Mouse (Mus musculus): ENCODE measurements around the gene Rab1b. TPM values are rescaled to one million over a fixed set of nuclear protein-coding genes. Genes with fewer than 3 reads are reported as not detected.
"Not testable (repeated sequence)": the region's sequence is repeated elsewhere in the genome, so short reads cannot be mapped to it uniquely, and the experiment has no call there.

Gene Rab1b
- polyA plus RNA-seq, 1 experiment from 2014 or later, result 199 TPM

GRCm38 (mm10) chr19:5093481-5094242 is 13.2 kb downstream of the Rab1b start:
- H3K4me3 ChIP-seq (ENCODE audit: low read depth, low read length), result peak overlapping the region; percentile 87
- 0 out of 2 replicates have a peak overlapping the region, but pooled peaks have one; percentile 16 for H3K9ac ChIP-seq (replicated peaks; ENCODE audit: low read depth, low read length)
- no peaks in the 10 kb centered on the region for H3K9me3 ChIP-seq (ENCODE audit: control insufficient read depth, low read length)
- H3K4me2 ChIP-seq (ENCODE audit: low read depth, low read length), result peak overlapping the region; percentile 59; the same call in 1 of the 2 replicates
- H3K36me3 ChIP-seq (ENCODE audit: control insufficient read depth, insufficient read depth, low read length), result peaks cover 39% of the 10 kb centered on the region
- ATAC-seq (ENCODE audit: low read depth), result no peak
- H3K27me3 ChIP-seq (ENCODE audit: control insufficient read depth, insufficient read depth, low read length), result no peaks in the 10 kb centered on the region
- peaks cover 41% of the 10 kb centered on the region for H3K4me1 ChIP-seq (ENCODE audit: control insufficient read depth, insufficient read depth, low read length)
- 0 out of 2 replicates have a peak overlapping the region, but pooled peaks have one; percentile 57 for H3K27ac ChIP-seq (ENCODE audit: low read depth, low read length)
- WGBS, result 72% methylated on average over 12 of the region's 12 CpGs

- Histone ChIP-seq H3K27me3 (ENCODE audit: control insufficient read depth, insufficient read depth, low read length) (no peaks in the 10 kb centered on the region), H3K9me3 (ENCODE audit: control insufficient read depth, low read length) (no peaks in the 10 kb centered on the region), H3K4me1 (ENCODE audit: control insufficient read depth, insufficient read depth, low read length) (peaks cover 44% of the 10 kb centered on the region), H3K4me2 (ENCODE audit: low read depth, low read length) (no peak overlapping the region), H3K27ac (ENCODE audit: low read depth, low read length) (no peak overlapping the region), H3K36me3 (ENCODE audit: control insufficient read depth, insufficient read depth, low read length) (peaks cover 39% of the 10 kb centered on the region), H3K4me3 (ENCODE audit: low read depth, low read length) (no peak overlapping the region), H3K9ac (replicated peaks; ENCODE audit: low read depth, low read length) (no peak overlapping the region)
- no peak for ATAC-seq (ENCODE audit: low read depth)
- 83% methylated on average over 10 of the region's 10 CpGs for WGBS
Measured at GRCm38 (mm10) chr19:5092083-5092482, 14.8 kb downstream of the Rab1b start.

GRCm38 (mm10) chr19:5089324-5089723 is 17.5 kb downstream of the Rab1b start:
- Histone ChIP-seq H3K36me3 (ENCODE audit: control insufficient read depth, insufficient read depth, low read length) (peaks cover 39% of the 10 kb centered on the region), H3K4me1 (ENCODE audit: control insufficient read depth, insufficient read depth, low read length) (peaks cover 17% of the 10 kb centered on the region), H3K4me3 (ENCODE audit: low read depth, low read length) (peak overlapping the region; percentile 62), H3K27ac (ENCODE audit: low read depth, low read length) (no peak overlapping the region), H3K27me3 (ENCODE audit: control insufficient read depth, insufficient read depth, low read length) (peaks cover 14% of the 10 kb centered on the region), H3K4me2 (ENCODE audit: low read depth, low read length) (peak overlapping the region; percentile 50), H3K9me3 (ENCODE audit: control insufficient read depth, low read length) (no peaks in the 10 kb centered on the region), H3K9ac (replicated peaks; ENCODE audit: low read depth, low read length) (no peak overlapping the region)
- ATAC-seq (ENCODE audit: low read depth), result no peak
- 93% methylated on average over 4 of the region's 4 CpGs for WGBS

GRCm38 (mm10) chr19:5087884-5088728 is 18.8 kb downstream of the Rab1b start, which contains the start of gene Yif1a:
TSS of gene Yif1a (plus strand) at chr19:5088538.
- H3K4me3 ChIP-seq (ENCODE audit: low read depth, low read length), result peak within 1 kb of the TSS; percentile 62
- peaks cover 11% of the 10 kb centered on the region for H3K4me1 ChIP-seq (ENCODE audit: control insufficient read depth, insufficient read depth, low read length)
- WGBS, result under 1% methylated on average over 58 of the region's 58 CpGs

GRCm38 (mm10) chr19:5086533-5086932 is 20.3 kb downstream of the Rab1b start:
- not testable (repeated sequence) for H3K4me2 ChIP-seq (ENCODE audit: low read depth, low read length); H3K9ac ChIP-seq (replicated peaks; ENCODE audit: low read depth, low read length); H3K9me3 ChIP-seq (ENCODE audit: control insufficient read depth, low read length); H3K27ac ChIP-seq (ENCODE audit: low read depth, low read length); H3K4me3 ChIP-seq (ENCODE audit: low read depth, low read length); ATAC-seq (ENCODE audit: low read depth)
- Histone ChIP-seq H3K36me3 (ENCODE audit: control insufficient read depth, insufficient read depth, low read length) (peaks cover 14% of the 10 kb centered on the region), H3K27me3 (ENCODE audit: control insufficient read depth, insufficient read depth, low read length) (peaks cover 32% of the 10 kb centered on the region), H3K4me1 (ENCODE audit: control insufficient read depth, insufficient read depth, low read length) (peaks cover 11% of the 10 kb centered on the region)
- WGBS, result 45% methylated on average over 4 of the region's 4 CpGs

More at GRCm38 (mm10) chr19:5087884-5088728, 18.8 kb downstream of the Rab1b start, which contains the start of gene Yif1a:
- peak within 1 kb of the TSS; percentile 61 for H3K4me2 ChIP-seq (ENCODE audit: low read depth, low read length)
- peaks cover 30% of the 10 kb centered on the region for H3K36me3 ChIP-seq (ENCODE audit: control insufficient read depth, insufficient read depth, low read length)
- H3K27ac ChIP-seq (ENCODE audit: low read depth, low read length), result peak within 1 kb of the TSS; percentile 76
- H3K9me3 ChIP-seq (ENCODE audit: control insufficient read depth, low read length), result no peaks in the 10 kb centered on the region
- ATAC-seq (ENCODE audit: low read depth), result peak; percentile 93
- H3K27me3 ChIP-seq (ENCODE audit: control insufficient read depth, insufficient read depth, low read length), result peaks cover 19% of the 10 kb centered on the region
- H3K9ac ChIP-seq (replicated peaks; ENCODE audit: low read depth, low read length), result peak within 1 kb of the TSS; percentile 55

GRCm38 (mm10) chr19:5085145-5085863 is 21.6 kb downstream of the Rab1b start, which contains the start of gene Tmem151a:
TSS of gene Tmem151a (minus strand) at chr19:5085531.
- Histone ChIP-seq H3K27ac (ENCODE audit: low read depth, low read length) (no peak within 1 kb of the TSS), H3K9ac (replicated peaks; ENCODE audit: low read depth, low read length) (peak within 1 kb of the TSS; percentile 65), H3K36me3 (ENCODE audit: control insufficient read depth, insufficient read depth, low read length) (peaks cover 3% of the 10 kb centered on the region; the same call in 1 of the 2 replicates), H3K4me2 (ENCODE audit: low read depth, low read length) (peak within 1 kb of the TSS; percentile 67), H3K4me3 (ENCODE audit: low read depth, low read length) (peak within 1 kb of the TSS; percentile 53), H3K4me1 (ENCODE audit: control insufficient read depth, insufficient read depth, low read length) (peaks cover 11% of the 10 kb centered on the region), H3K9me3 (ENCODE audit: control insufficient read depth, low read length) (no peaks in the 10 kb centered on the region), H3K27me3 (ENCODE audit: control insufficient read depth, insufficient read depth, low read length) (peaks cover 39% of the 10 kb centered on the region)
- no peak for ATAC-seq (ENCODE audit: low read depth)
- WGBS, result 2% methylated on average over 65 of the region's 69 CpGs

GRCm38 (mm10) chr19:5084834-5085144 is 22.1 kb downstream of the Rab1b start:
- Histone ChIP-seq H3K27me3 (ENCODE audit: control insufficient read depth, insufficient read depth, low read length) (peaks cover 41% of the 10 kb centered on the region), H3K36me3 (ENCODE audit: control insufficient read depth, insufficient read depth, low read length) (peaks cover 2% of the 10 kb centered on the region; the same call in 1 of the 2 replicates), H3K4me3 (ENCODE audit: low read depth, low read length) (peak overlapping the region; percentile 53), H3K9ac (replicated peaks; ENCODE audit: low read depth, low read length) (peak overlapping the region; percentile 65), H3K4me1 (ENCODE audit: control insufficient read depth, insufficient read depth, low read length) (peaks cover 11% of the 10 kb centered on the region), H3K27ac (ENCODE audit: low read depth, low read length) (no peak overlapping the region), H3K9me3 (ENCODE audit: control insufficient read depth, low read length) (no peaks in the 10 kb centered on the region), H3K4me2 (ENCODE audit: low read depth, low read length) (peak overlapping the region; percentile 67)
- WGBS, result 1% methylated on average over 14 of the region's 15 CpGs
- ATAC-seq (ENCODE audit: low read depth), result no peak

- H3K27me3 ChIP-seq (ENCODE audit: control insufficient read depth, insufficient read depth, low read length), result peaks cover 41% of the 10 kb centered on the region
- H3K4me3 ChIP-seq (ENCODE audit: low read depth, low read length), result peak overlapping the region; percentile 53
- peak overlapping the region; percentile 67 for H3K4me2 ChIP-seq (ENCODE audit: low read depth, low read length)
- WGBS, result 65% methylated on average over 3 of the region's 3 CpGs
- H3K36me3 ChIP-seq (ENCODE audit: control insufficient read depth, insufficient read depth, low read length), result no peaks in the 10 kb centered on the region
- H3K4me1 ChIP-seq (ENCODE audit: control insufficient read depth, insufficient read depth, low read length), result peaks cover 8% of the 10 kb centered on the region
- no peak for ATAC-seq (ENCODE audit: low read depth)
- peak overlapping the region; percentile 65 for H3K9ac ChIP-seq (replicated peaks; ENCODE audit: low read depth, low read length)
- no peaks in the 10 kb centered on the region for H3K9me3 ChIP-seq (ENCODE audit: control insufficient read depth, low read length)
- H3K27ac ChIP-seq (ENCODE audit: low read depth, low read length), result no peak overlapping the region
Measured at GRCm38 (mm10) chr19:5083961-5084833, 22.7 kb downstream of the Rab1b start.

All from neural tube, embryonic 14.5 days (tissue).